Mouse (Mus musculus) adrenal gland, postnatal 4 days (tissue): Measurements from ENCODE around the gene Coa4. TPM values are rescaled to one million over a fixed set of nuclear protein-coding genes. Genes with fewer than 3 reads are reported as not detected.

ENCODE experiments used
- DNase-seq, 2 experiments: peaks; one replicate each; pipeline ENCODE4 v3.0.0; 2021 to 2022; ENCODE audit warnings: low spot score in 2 of 2, mixed read lengths in 2 of 2
- total RNA-seq, 2 experiments: library from RNA; stranded (reverse); gene quantifications; 2 replicates each; pipeline ENCODE4 v1.2.3; 2021

Coa4 gene
- total RNA-seq, 2 experiments from 2014 or later, result 9.8 to 11.0 TPM

GRCm38 (mm10) chr7:100503076-100503475 is 33.8 kb upstream of the Coa4 start:
- no peak for DNase-seq

GRCm38 (mm10) chr7:100504740-100505487 is 32.0 kb upstream of the Coa4 start:
- DNase-seq, result no peak

GRCm38 (mm10) chr7:100506494-100506893 is 30.4 kb upstream of the Coa4 start:
- DNase-seq, result no peak

GRCm38 (mm10) chr7:100508670-100509069 is 28.2 kb upstream of the Coa4 start:
- DNase-seq, result no peak

- no peak for DNase-seq
These were observed 25.3 kb upstream of the Coa4 start for GRCm38 (mm10) chr7:100511602-100512001.

- no peak for DNase-seq
These were observed 22.3 kb upstream of the Coa4 start, which contains the start of gene Dnajb13 for GRCm38 (mm10) chr7:100514573-100514972. Dnajb13 (minus strand) TSS chr7:100514960.

GRCm38 (mm10) chr7:100520204-100520603 is 16.7 kb upstream of the Coa4 start:
- no peak for DNase-seq

- peak; percentile 75 to 76 for DNase-seq
These were observed 16.1 kb upstream of the Coa4 start for GRCm38 (mm10) chr7:100520663-100521285.

- no peak for DNase-seq
These were observed 14.6 kb upstream of the Coa4 start for GRCm38 (mm10) chr7:100522222-100522621.

- DNase-seq, result no peak
These were observed 12.2 kb upstream of the Coa4 start for GRCm38 (mm10) chr7:100524669-100525068.

GRCm38 (mm10) chr7:100530766-100531165 is 6.1 kb upstream of the Coa4 start:
- no peak for DNase-seq

- no peak for DNase-seq
These were observed 3.4 kb upstream of the Coa4 start for GRCm38 (mm10) chr7:100533503-100533902.

GRCm38 (mm10) chr7:100534216-100534615 is 2.7 kb upstream of the Coa4 start:
- DNase-seq, result no peak

- DNase-seq, result no peak
These were observed 1.0 kb upstream of the Coa4 start for GRCm38 (mm10) chr7:100535831-100536230.

GRCm38 (mm10) chr7:100537519-100537902 is 640 bp downstream of the Coa4 start:
- DNase-seq, result no peak

- no peak for DNase-seq
These were observed 2.6 kb downstream of the Coa4 start for GRCm38 (mm10) chr7:100539516-100539915.

GRCm38 (mm10) chr7:100544437-100544836 is 7.6 kb downstream of the Coa4 start:
- DNase-seq, result no peak

- DNase-seq, result peak in 1 of 2 experiments; percentile 12
These were observed 10.8 kb downstream of the Coa4 start for GRCm38 (mm10) chr7:100547631-100548030.

GRCm38 (mm10) chr7:100549796-100550195 is 12.9 kb downstream of the Coa4 start:
- no peak for DNase-seq

GRCm38 (mm10) chr7:100550338-100551007 is 13.6 kb downstream of the Coa4 start:
- DNase-seq, result no peak

GRCm38 (mm10) chr7:100554939-100555338 is 18.1 kb downstream of the Coa4 start:
- no peak for DNase-seq

GRCm38 (mm10) chr7:100555431-100555951 is 18.6 kb downstream of the Coa4 start:
- no peak for DNase-seq
